Mouse (Mus musculus) kidney, postnatal 0 days (tissue): ENCODE measurements around the gene Obox8. TPM values are rescaled to one million over a fixed set of nuclear protein-coding genes. Genes with fewer than 3 reads are reported as not detected.

Experiments
- ATAC-seq: fragments of 200-750 bp; cut with Nextera tagmentation; replicated peaks from 2 replicates; pipeline ENCODE4 v1.8.0; 2017; ENCODE audit warnings: low read depth, moderate number of reproducible peaks, moderate TSS enrichment, moderate library complexity; ENCODE audit not compliant: low FRiP score
- DNase-seq: peaks from one replicate; pipeline ENCODE4 v3.0.0-alpha.2; 2016; ENCODE audit warnings: low spot score
- H3K27ac ChIP-seq: fragments of 300-500 bp; sonication (generic); 2 replicates; pipeline ENCODE4 v1.5.1; 2014; ENCODE audit warnings: mild to moderate bottlenecking
- H3K27me3 ChIP-seq: fragments of 300-500 bp; sonication (generic); 2 replicates; pipeline ENCODE4 v1.6.1; 2014; ENCODE audit warnings: low read length, mixed read lengths; ENCODE audit not compliant: insufficient read depth
- H3K36me3 ChIP-seq: fragments of 300-500 bp; sonication (generic); 2 replicates; pipeline ENCODE4 v1.6.1; 2014; ENCODE audit warnings: low read length, mixed read lengths; ENCODE audit not compliant: insufficient read depth
- H3K4me1 ChIP-seq: fragments of 300-500 bp; sonication (generic); replicated peaks from 2 replicates; pipeline ENCODE4 v1.6.1; 2014; ENCODE audit warnings: antibody characterized with exemption, low read length, mixed read lengths; ENCODE audit not compliant: insufficient read depth
- H3K4me2 ChIP-seq: fragments of 300-500 bp; sonication (generic); 2 replicates; pipeline ENCODE4 v1.6.1; 2014; ENCODE audit warnings: mild to moderate bottlenecking, low read length, moderate library complexity, mixed read lengths
- H3K4me3 ChIP-seq: fragments of 300-500 bp; sonication (generic); replicated peaks from 2 replicates; pipeline ENCODE4 v1.5.1; 2014; ENCODE audit warnings: low read depth, low read length
- H3K9ac ChIP-seq: fragments of 300-500 bp; sonication (generic); 2 replicates; pipeline ENCODE4 v1.6.1; 2014; ENCODE audit warnings: low read depth, low read length
- H3K9me3 ChIP-seq: fragments of 300-500 bp; sonication (generic); replicated peaks from 2 replicates; pipeline ENCODE4 v1.6.1; 2016; ENCODE audit warnings: low read length, inconsistent platforms, mixed read lengths
- CTCF ChIP-seq: IDR thresholded peaks from 2 replicates; pipeline ENCODE4 v1.5.1; 2016; ENCODE audit warnings: antibody characterized with exemption, low read depth, mild to moderate bottlenecking, moderate library complexity
- WGBS: fragments of 180-500 bp; shearing (Covaris S2); extraction: QIAGEN DNeasy Blood & Tissue Kit; methylation state at CpG from one replicate; pipeline ENCODE4 v1.1.7; 2014; 5-methylcytosine and 5-hydroxymethylcytosine counted together
- polyA plus RNA-seq: library from polyadenylated mRNA; unstranded; fragments of >200 nt; fragmentation: Nextera tagmentation; extraction: Ambion mirVana; gene quantifications from 2 replicates; pipeline ENCODE4 v1.2.1, GENCODE M21; 2015

Gene Obox8
- not detected in 2 replicates for polyA plus RNA-seq

GRCm38 (mm10) chr7:14333457-14333856 is at the start of gene Obox8:
TSS of gene Obox8 (minus strand) at chr7:14333557.
- DNase-seq = no peak
- no peak for TF ChIP-seq CTCF
- Histone ChIP-seq H3K9ac (no peak within 1 kb of the TSS), H3K36me3 (no peaks in the 10 kb centered on the region), H3K27ac (no peak within 1 kb of the TSS), H3K4me2 (no peak within 1 kb of the TSS), H3K27me3 (no peaks in the 10 kb centered on the region), H3K4me1 (no peaks in the 10 kb centered on the region), H3K9me3 (no peaks in the 10 kb centered on the region; the same call in none of the 2 replicates), H3K4me3 (no peak within 1 kb of the TSS)
- no peak for ATAC-seq
- WGBS = 87% methylated on average over 2 of the region's 2 CpGs

DNA sequence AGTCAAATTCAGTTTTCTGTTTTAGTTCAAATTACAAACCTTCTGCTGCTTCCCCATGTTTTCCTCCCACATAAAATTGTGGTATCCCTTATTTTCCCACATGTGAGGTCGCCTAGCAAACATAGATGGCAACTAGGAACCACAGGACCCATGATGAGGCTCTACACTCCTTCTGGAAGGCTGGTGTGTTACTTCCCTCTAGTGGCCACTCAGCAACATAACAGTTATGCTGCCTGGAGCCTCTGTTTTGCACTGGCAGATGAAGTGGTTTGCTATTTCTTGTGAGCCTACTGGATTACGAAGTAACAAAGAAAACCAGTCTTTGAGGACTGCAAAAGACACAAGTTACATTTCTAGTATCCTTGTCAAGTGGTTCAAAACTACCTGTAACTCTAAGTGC is 16.1 kb downstream of the Obox8 start:
- 34% methylated on average over 2 of the region's 2 CpGs for WGBS
- TF ChIP-seq CTCF = peak; percentile 67
- Histone ChIP-seq H3K36me3 (no peaks in the 10 kb centered on the region), H3K4me1 (no peaks in the 10 kb centered on the region), H3K9ac (no peak overlapping the region), H3K4me2 (no peak overlapping the region), H3K9me3 (no peaks in the 10 kb centered on the region), H3K27ac (no peak overlapping the region), H3K27me3 (no peaks in the 10 kb centered on the region), H3K4me3 (no peak overlapping the region)
- ATAC-seq (no peak), DNase-seq (peak; percentile 31)

GRCm38 (mm10) chr7:14308671-14309070 is 24.7 kb downstream of the Obox8 start:
- H3K4me3 ChIP-seq = no peak overlapping the region
- H3K27ac ChIP-seq = no peak overlapping the region
- 65% methylated on average over 3 of the region's 3 CpGs for WGBS
- no peaks in the 10 kb centered on the region for H3K27me3 ChIP-seq
- H3K9me3 ChIP-seq = no peaks in the 10 kb centered on the region
- H3K36me3 ChIP-seq = no peaks in the 10 kb centered on the region
- ATAC-seq = no peak
- no peak overlapping the region for H3K9ac ChIP-seq
- no peak for TF ChIP-seq CTCF
- no peak overlapping the region for H3K4me2 ChIP-seq
- no peaks in the 10 kb centered on the region for H3K4me1 ChIP-seq
- no peak for DNase-seq

DNA sequence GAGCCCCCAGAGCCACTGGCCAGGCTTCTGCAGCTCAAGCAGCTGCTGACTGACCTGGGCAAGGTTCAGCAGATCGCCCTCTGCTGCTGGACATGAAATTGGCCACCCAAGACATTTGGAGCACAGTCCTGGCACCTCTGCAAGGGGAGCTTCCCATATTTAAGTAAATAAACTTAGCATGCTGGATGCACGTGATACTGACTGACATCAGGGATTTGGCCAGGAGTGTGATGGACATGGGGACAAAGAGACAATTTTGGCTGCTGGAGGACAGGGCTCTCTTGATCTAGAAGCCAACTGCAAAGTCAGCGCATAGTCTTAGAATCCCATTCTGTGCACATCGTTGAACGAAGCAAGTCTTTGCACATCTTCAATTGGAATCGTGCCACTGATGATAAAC is 25.8 kb downstream of the Obox8 start:
- no peak for ATAC-seq
- no peaks in the 10 kb centered on the region for H3K9me3 ChIP-seq
- no peak overlapping the region for H3K9ac ChIP-seq
- DNase-seq = no peak
- H3K27me3 ChIP-seq = no peaks in the 10 kb centered on the region
- H3K4me1 ChIP-seq = no peaks in the 10 kb centered on the region
- H3K27ac ChIP-seq = no peak overlapping the region
- no peak for TF ChIP-seq CTCF
- WGBS = 79% methylated on average over 6 of the region's 6 CpGs
- no peak overlapping the region for H3K4me2 ChIP-seq
- H3K36me3 ChIP-seq = no peaks in the 10 kb centered on the region
- H3K4me3 ChIP-seq = no peak overlapping the region

Other genes with a start within 250 kb of the Obox8 start
- not detected in 2 replicates for gene Sult2a3, start 210.5 kb downstream of the Obox8 start, polyA plus RNA-seq
- not detected in 2 replicates for gene Sult2a6, start 78.7 kb downstream of the Obox8 start, polyA plus RNA-seq
- not detected in 2 replicates for gene Sult2a8, start 113.2 kb upstream of the Obox8 start, polyA plus RNA-seq
- not detected in 2 replicates for gene Sult2a7, start 160.7 kb upstream of the Obox8 start, polyA plus RNA-seq
- 0.08 and 0.09 TPM in 2 replicates for gene Vmn1r90, start 229.9 kb upstream of the Obox8 start, polyA plus RNA-seq